Mouse (Mus musculus): ENCODE data around the gene Gm20388. TPM values are rescaled to one million over a fixed set of nuclear protein-coding genes. Genes with fewer than 3 reads are reported as not detected.

Gm20388 gene
- polyA plus RNA-seq, 1 experiment from 2014 or later = 5.3 TPM

- no peak for ATAC-seq (replicated peaks; ENCODE audit: low FRiP score)
- H3K4me2 ChIP-seq = no peak overlapping the region
- peaks cover 3% of the 10 kb centered on the region; the same call in 1 of the 2 replicates for H3K36me3 ChIP-seq (ENCODE audit: control insufficient read depth, insufficient read depth, low read length)
- no peak for DNase-seq (ENCODE audit: low spot score)
- H3K4me1 ChIP-seq (replicated peaks; ENCODE audit: control insufficient read depth, insufficient read depth, low read length) = peaks cover 32% of the 10 kb centered on the region
- H3K9me3 ChIP-seq (ENCODE audit: control insufficient read depth, low read length) = no peaks in the 10 kb centered on the region
- no peak overlapping the region for H3K27ac ChIP-seq (ENCODE audit: low read depth, low read length)
- no peak overlapping the region for H3K4me3 ChIP-seq (ENCODE audit: low read depth, low read length)
- 68% methylated on average over 3 of the region's 3 CpGs for WGBS
- H3K9ac ChIP-seq (ENCODE audit: low read depth, low read length) = no peak overlapping the region
- peaks cover 4% of the 10 kb centered on the region; the same call in 1 of the 2 replicates for H3K27me3 ChIP-seq (replicated peaks; ENCODE audit: control insufficient read depth, insufficient read depth, low read length)
These were observed 2760.1 kb downstream of the Gm20388 start for GRCm38 (mm10) chr8:122670718-122671117.

- Histone ChIP-seq H3K9ac (ENCODE audit: low read depth, low read length) (no peak overlapping the region), H3K4me2 (no peak overlapping the region), H3K36me3 (ENCODE audit: control insufficient read depth, insufficient read depth, low read length) (peaks cover 4% of the 10 kb centered on the region; the same call in 1 of the 2 replicates), H3K27me3 (replicated peaks; ENCODE audit: control insufficient read depth, insufficient read depth, low read length) (peaks cover 13% of the 10 kb centered on the region), H3K4me1 (replicated peaks; ENCODE audit: control insufficient read depth, insufficient read depth, low read length) (peaks cover 28% of the 10 kb centered on the region), H3K27ac (ENCODE audit: low read depth, low read length) (no peak overlapping the region), H3K9me3 (ENCODE audit: control insufficient read depth, low read length) (no peaks in the 10 kb centered on the region), H3K4me3 (ENCODE audit: low read depth, low read length) (no peak overlapping the region)
- ATAC-seq (replicated peaks; ENCODE audit: low FRiP score) (no peak), DNase-seq (ENCODE audit: low spot score) (no peak)
- 68% methylated on average over 6 of the region's 6 CpGs for WGBS
These were observed 2761.3 kb downstream of the Gm20388 start for GRCm38 (mm10) chr8:122671894-122672293.

GRCm38 (mm10) chr8:122673989-122674388 is 2763.3 kb downstream of the Gm20388 start:
- Histone ChIP-seq H3K4me3 (ENCODE audit: low read depth, low read length) (no peak overlapping the region), H3K9ac (ENCODE audit: low read depth, low read length) (no peak overlapping the region), H3K4me1 (replicated peaks; ENCODE audit: control insufficient read depth, insufficient read depth, low read length) (peaks cover 28% of the 10 kb centered on the region), H3K9me3 (ENCODE audit: control insufficient read depth, low read length) (no peaks in the 10 kb centered on the region), H3K27ac (ENCODE audit: low read depth, low read length) (no peak overlapping the region), H3K4me2 (no peak overlapping the region), H3K36me3 (ENCODE audit: control insufficient read depth, insufficient read depth, low read length) (peaks cover 6% of the 10 kb centered on the region; the same call in 1 of the 2 replicates), H3K27me3 (replicated peaks; ENCODE audit: control insufficient read depth, insufficient read depth, low read length) (peaks cover 18% of the 10 kb centered on the region)
- 88% methylated on average over 12 of the region's 12 CpGs for WGBS
- ATAC-seq (replicated peaks; ENCODE audit: low FRiP score) (no peak), DNase-seq (ENCODE audit: low spot score) (no peak)

GRCm38 (mm10) chr8:122674999-122675398 is 2764.4 kb downstream of the Gm20388 start:
- Histone ChIP-seq H3K27ac (ENCODE audit: low read depth, low read length) (no peak overlapping the region), H3K36me3 (ENCODE audit: control insufficient read depth, insufficient read depth, low read length) (peaks cover 6% of the 10 kb centered on the region; the same call in 1 of the 2 replicates), H3K9me3 (ENCODE audit: control insufficient read depth, low read length) (no peaks in the 10 kb centered on the region), H3K4me1 (replicated peaks; ENCODE audit: control insufficient read depth, insufficient read depth, low read length) (peaks cover 29% of the 10 kb centered on the region), H3K4me2 (no peak overlapping the region), H3K4me3 (ENCODE audit: low read depth, low read length) (no peak overlapping the region), H3K9ac (ENCODE audit: low read depth, low read length) (no peak overlapping the region), H3K27me3 (replicated peaks; ENCODE audit: control insufficient read depth, insufficient read depth, low read length) (peaks cover 26% of the 10 kb centered on the region)
- ATAC-seq (replicated peaks; ENCODE audit: low FRiP score) (no peak), DNase-seq (ENCODE audit: low spot score) (no peak)
- 53% methylated on average over 7 of the region's 7 CpGs for WGBS

GRCm38 (mm10) chr8:122675596-122676420 is 2765.2 kb downstream of the Gm20388 start:
- Histone ChIP-seq H3K4me2 (no peak overlapping the region), H3K27me3 (replicated peaks; ENCODE audit: control insufficient read depth, insufficient read depth, low read length) (peaks cover 28% of the 10 kb centered on the region), H3K27ac (ENCODE audit: low read depth, low read length) (no peak overlapping the region), H3K9ac (ENCODE audit: low read depth, low read length) (no peak overlapping the region), H3K4me3 (ENCODE audit: low read depth, low read length) (no peak overlapping the region), H3K36me3 (ENCODE audit: control insufficient read depth, insufficient read depth, low read length) (peaks cover 6% of the 10 kb centered on the region; the same call in 1 of the 2 replicates), H3K9me3 (ENCODE audit: control insufficient read depth, low read length) (no peaks in the 10 kb centered on the region), H3K4me1 (replicated peaks; ENCODE audit: control insufficient read depth, insufficient read depth, low read length) (peaks cover 34% of the 10 kb centered on the region)
- WGBS = 82% methylated on average over 17 of the region's 17 CpGs
- no peak for ATAC-seq (replicated peaks; ENCODE audit: low FRiP score)
- DNase-seq (ENCODE audit: low spot score) = no peak

GRCm38 (mm10) chr8:122676621-122677480 is 2766.2 kb downstream of the Gm20388 start:
- Histone ChIP-seq H3K4me3 (ENCODE audit: low read depth, low read length) (peak overlapping the region; percentile 74), H3K4me2 (peak overlapping the region; percentile 99), H3K27ac (ENCODE audit: low read depth, low read length) (no peak overlapping the region), H3K9me3 (ENCODE audit: control insufficient read depth, low read length) (no peaks in the 10 kb centered on the region), H3K27me3 (replicated peaks; ENCODE audit: control insufficient read depth, insufficient read depth, low read length) (peaks cover 28% of the 10 kb centered on the region), H3K9ac (ENCODE audit: low read depth, low read length) (no peak overlapping the region; the same call in 1 of the 2 replicates), H3K4me1 (replicated peaks; ENCODE audit: control insufficient read depth, insufficient read depth, low read length) (peaks cover 39% of the 10 kb centered on the region), H3K36me3 (ENCODE audit: control insufficient read depth, insufficient read depth, low read length) (peaks cover 6% of the 10 kb centered on the region; the same call in 1 of the 2 replicates)
- ATAC-seq (replicated peaks; ENCODE audit: low FRiP score) = no peak
- 48% methylated on average over 16 of the region's 16 CpGs for WGBS
- DNase-seq (ENCODE audit: low spot score) = no peak

- Histone ChIP-seq H3K27me3 (replicated peaks; ENCODE audit: control insufficient read depth, insufficient read depth, low read length) (peaks cover 28% of the 10 kb centered on the region), H3K4me2 (peak overlapping the region; percentile 99), H3K36me3 (ENCODE audit: control insufficient read depth, insufficient read depth, low read length) (peaks cover 6% of the 10 kb centered on the region; the same call in 1 of the 2 replicates), H3K4me1 (replicated peaks; ENCODE audit: control insufficient read depth, insufficient read depth, low read length) (peaks cover 46% of the 10 kb centered on the region), H3K4me3 (ENCODE audit: low read depth, low read length) (peak overlapping the region; percentile 74), H3K9me3 (ENCODE audit: control insufficient read depth, low read length) (no peaks in the 10 kb centered on the region), H3K27ac (ENCODE audit: low read depth, low read length) (peak overlapping the region; percentile 66; the same call in 1 of the 2 replicates), H3K9ac (ENCODE audit: low read depth, low read length) (peak overlapping the region; percentile 63)
- 12% methylated on average over 34 of the region's 35 CpGs for WGBS
- ATAC-seq (replicated peaks; ENCODE audit: low FRiP score) (no peak), DNase-seq (ENCODE audit: low spot score) (no peak)
These were observed 2766.9 kb downstream of the Gm20388 start for GRCm38 (mm10) chr8:122677481-122678021.
